Mouse (Mus musculus) limb, embryonic 13.5 days (tissue): ENCODE measurements at regions not wholly inside any gene's neighbourhood (a gene's known extent, or its start where the extent isn't known, plus 50 kb on each side); places are given as distances from the start of the nearest gene placed in this dataset.

Source experiments
- ATAC-seq: fragments of 200-750 bp; cut with Nextera tagmentation; 2 replicates; pipeline ENCODE4 v1.8.0; 2017; ENCODE audit warnings: low read depth, moderate number of reproducible peaks, moderate TSS enrichment; ENCODE audit not compliant: low FRiP score
- H3K27ac ChIP-seq: fragments of 300-500 bp; sonication (generic); 2 replicates; pipeline ENCODE4 v1.5.1; 2015; ENCODE audit warnings: inconsistent platforms, mild to moderate bottlenecking, moderate library complexity
- H3K27me3 ChIP-seq: fragments of 300-500 bp; sonication (generic); 2 replicates; pipeline ENCODE4 v1.6.1; 2015; ENCODE audit warnings: mild to moderate bottlenecking, inconsistent platforms
- H3K36me3 ChIP-seq: fragments of 300-500 bp; sonication (generic); 2 replicates; pipeline ENCODE4 v1.6.1; 2015; ENCODE audit warnings: inconsistent platforms, mild to moderate bottlenecking, moderate library complexity
- H3K4me1 ChIP-seq: fragments of 300-500 bp; sonication (generic); 2 replicates; pipeline ENCODE4 v1.6.1; 2015; ENCODE audit warnings: inconsistent platforms
- H3K4me2 ChIP-seq: fragments of 300-500 bp; sonication (generic); replicated peaks from 2 replicates; pipeline ENCODE4 v1.6.1; 2015; ENCODE audit warnings: inconsistent platforms, mild to moderate bottlenecking, moderate library complexity
- H3K4me3 ChIP-seq: fragments of 300-500 bp; sonication (generic); 2 replicates; pipeline ENCODE4 v1.5.1; 2015; ENCODE audit warnings: moderate library complexity, mild to moderate bottlenecking, inconsistent platforms
- H3K9ac ChIP-seq: fragments of 300-500 bp; sonication (generic); 2 replicates; pipeline ENCODE4 v1.6.1; 2015; ENCODE audit warnings: mild to moderate bottlenecking, inconsistent platforms
- H3K9me3 ChIP-seq: fragments of 300-500 bp; sonication (generic); 2 replicates; pipeline ENCODE4 v1.6.1; 2016; ENCODE audit warnings: inconsistent platforms
- WGBS: fragments of 180-500 bp; shearing (Covaris S2); methylation state at CpG from one replicate; pipeline ENCODE4 v1.1.7; 2015; 5-methylcytosine and 5-hydroxymethylcytosine counted together

- H3K9ac ChIP-seq = no peak overlapping the region
- peak; percentile 77; the same call in 1 of the 2 replicates for ATAC-seq
- H3K27me3 ChIP-seq = no peaks in the 10 kb centered on the region
- H3K27ac ChIP-seq = no peak overlapping the region
- H3K4me3 ChIP-seq = no peak overlapping the region
- WGBS = 21% methylated on average over 1 of the region's 1 CpGs
- H3K9me3 ChIP-seq = no peaks in the 10 kb centered on the region
- H3K36me3 ChIP-seq = no peaks in the 10 kb centered on the region
- H3K4me1 ChIP-seq = 0 out of 2 replicates have a peak, but pooled peaks cover 4% of the 10 kb centered on the region
- no peak overlapping the region for H3K4me2 ChIP-seq
Measured at GRCm38 (mm10) chr4:5494072-5495000, 701.2 kb upstream of the Impad1 start.

DNA sequence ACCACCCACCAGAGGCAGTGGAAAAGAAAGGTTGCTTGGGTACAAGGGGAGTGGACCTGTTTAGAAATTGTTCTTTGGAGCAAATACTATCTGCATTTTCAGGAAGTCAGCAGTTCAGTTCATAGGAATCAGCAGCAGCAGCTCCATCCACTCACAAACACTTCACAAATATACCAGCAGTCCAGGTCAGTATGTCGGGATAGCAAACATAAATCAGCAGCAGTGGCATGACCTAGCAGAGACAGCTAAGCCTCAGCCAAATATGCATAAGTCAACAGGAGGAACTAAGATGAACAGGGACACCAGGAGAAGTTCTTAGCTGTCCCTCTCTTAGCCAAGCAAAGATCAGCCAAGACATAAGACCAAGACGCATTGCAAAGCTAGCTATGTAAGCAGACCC lies 693.6 kb upstream of the Impad1 start:
- Histone ChIP-seq H3K9ac (no peak overlapping the region), H3K9me3 (no peaks in the 10 kb centered on the region), H3K4me1 (no peaks in the 10 kb centered on the region), H3K4me2 (no peak overlapping the region), H3K27me3 (no peaks in the 10 kb centered on the region), H3K4me3 (no peak overlapping the region), H3K36me3 (no peaks in the 10 kb centered on the region), H3K27ac (no peak overlapping the region)
- ATAC-seq = no peak
- 87% methylated on average over 2 of the region's 2 CpGs for whole genome bisulfite sequencing

DNA sequence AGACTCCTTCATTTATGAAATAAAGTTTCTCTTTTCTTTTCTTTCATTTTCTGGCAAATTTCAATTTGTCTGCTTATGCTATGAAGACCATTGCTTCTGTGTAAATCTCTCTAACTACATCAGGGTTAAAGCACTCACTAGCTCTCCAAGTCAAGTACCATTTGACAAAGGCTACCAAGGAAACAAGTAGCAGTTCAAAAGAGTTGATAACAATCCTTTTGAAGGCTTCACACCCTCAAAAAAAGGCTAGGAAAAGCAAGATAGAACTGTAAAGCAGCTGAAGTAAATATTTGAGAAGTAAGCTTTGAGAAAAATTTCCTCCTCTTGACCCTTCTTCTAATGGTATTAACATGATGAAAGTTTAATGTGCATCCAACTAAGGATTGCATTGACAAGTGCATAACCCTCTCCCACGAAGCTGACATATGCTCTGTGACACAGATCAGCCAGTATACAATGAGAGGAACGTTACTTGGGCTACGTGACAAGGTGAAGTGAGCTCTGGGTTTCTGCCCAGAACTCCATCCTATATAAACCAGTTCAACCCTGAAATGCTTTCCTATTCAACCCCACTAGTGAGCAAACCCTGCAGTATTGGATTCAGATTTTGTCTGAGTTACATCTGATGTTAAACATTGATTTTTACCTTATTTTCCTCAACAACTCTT lies 678.9 kb upstream of the Impad1 start:
- 77% methylated on average over 3 of the region's 3 CpGs for WGBS
- Histone ChIP-seq H3K4me2 (no peak overlapping the region), H3K4me3 (no peak overlapping the region), H3K27ac (no peak overlapping the region), H3K9me3 (no peaks in the 10 kb centered on the region), H3K9ac (no peak overlapping the region), H3K36me3 (no peaks in the 10 kb centered on the region), H3K27me3 (no peaks in the 10 kb centered on the region), H3K4me1 (no peaks in the 10 kb centered on the region)
- no peak for ATAC-seq

DNA sequence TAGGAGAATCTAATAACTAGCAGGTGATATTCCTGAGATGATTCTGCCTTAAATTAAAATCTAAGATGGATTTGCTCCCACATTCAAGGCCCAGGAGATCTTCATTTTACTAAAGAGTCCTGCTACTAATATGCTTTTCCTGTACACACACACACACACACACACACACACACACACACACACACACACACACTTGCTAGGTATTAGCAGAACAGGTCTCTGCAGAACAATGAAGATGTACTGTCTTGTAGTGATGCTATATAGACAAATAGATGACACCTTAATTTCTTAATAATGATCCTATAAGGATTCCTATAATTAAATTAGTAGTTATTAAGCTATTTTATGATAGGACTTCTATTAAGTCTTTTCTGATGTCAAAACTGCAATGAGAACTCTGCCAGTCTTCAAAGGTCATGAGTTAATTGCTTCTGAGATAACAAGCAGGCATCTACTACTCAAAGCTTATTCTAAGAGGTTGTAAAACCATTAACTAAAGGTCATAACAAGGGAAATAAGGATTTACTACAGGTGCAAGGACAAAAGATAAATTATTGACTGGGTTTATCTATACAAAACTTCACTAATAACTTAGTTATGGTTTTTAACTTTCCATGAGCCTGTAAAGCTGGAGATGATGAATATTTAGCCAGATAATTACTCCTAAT lies 666.0 kb upstream of the Impad1 start:
- H3K4me3 ChIP-seq = no peak overlapping the region
- H3K9me3 ChIP-seq = no peaks in the 10 kb centered on the region
- no peak overlapping the region for H3K9ac ChIP-seq
- no peaks in the 10 kb centered on the region for H3K27me3 ChIP-seq
- no peak overlapping the region for H3K4me2 ChIP-seq
- H3K36me3 ChIP-seq = no peaks in the 10 kb centered on the region
- no peak overlapping the region for H3K27ac ChIP-seq
- ATAC-seq = no peak
- H3K4me1 ChIP-seq = no peaks in the 10 kb centered on the region

- WGBS = 91% methylated on average over 6 of the region's 6 CpGs
- Histone ChIP-seq H3K36me3 (no peaks in the 10 kb centered on the region), H3K4me2 (no peak overlapping the region), H3K27ac (no peak overlapping the region), H3K9me3 (no peaks in the 10 kb centered on the region), H3K4me1 (no peaks in the 10 kb centered on the region), H3K4me3 (no peak overlapping the region), H3K9ac (no peak overlapping the region), H3K27me3 (no peaks in the 10 kb centered on the region)
- no peak for ATAC-seq
Measured at GRCm38 (mm10) chr4:5450417-5450816, 657.3 kb upstream of the Impad1 start.

DNA sequence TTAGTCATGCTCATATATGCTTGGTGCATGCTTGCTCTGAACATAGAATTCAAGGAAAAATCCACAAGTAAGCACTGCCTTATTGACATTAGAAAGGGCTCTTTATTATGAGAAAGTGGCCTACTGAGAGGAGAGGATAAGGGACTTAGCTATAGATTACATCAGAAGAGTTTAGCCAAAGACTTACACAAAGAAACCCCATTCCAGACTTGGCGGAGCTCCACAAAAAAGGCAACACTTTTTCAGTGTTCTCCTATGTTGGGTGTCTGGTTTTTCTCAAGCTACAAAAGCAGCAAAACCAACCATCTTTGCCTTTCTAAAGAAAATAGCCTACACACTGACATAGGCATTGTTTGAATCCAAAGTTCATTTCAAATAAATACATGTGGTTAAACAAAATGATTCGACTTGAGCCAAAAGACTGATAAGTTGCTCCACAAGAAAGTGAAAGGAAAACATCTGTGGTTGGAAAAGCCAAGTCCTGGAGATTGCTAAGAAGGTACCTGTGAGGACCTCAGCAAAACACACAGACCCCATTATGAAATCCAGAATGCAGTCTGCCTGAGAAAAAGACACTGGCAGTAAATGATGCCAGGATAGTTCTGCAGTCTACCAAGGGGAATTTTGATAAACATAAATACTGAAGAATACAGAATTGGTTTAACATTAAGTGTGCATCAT lies 648.3 kb upstream of the Impad1 start:
- Histone ChIP-seq H3K9ac (no peak overlapping the region), H3K4me1 (no peaks in the 10 kb centered on the region), H3K4me3 (no peak overlapping the region), H3K36me3 (no peaks in the 10 kb centered on the region), H3K9me3 (no peaks in the 10 kb centered on the region), H3K4me2 (no peak overlapping the region), H3K27ac (no peak overlapping the region), H3K27me3 (no peaks in the 10 kb centered on the region)
- 70% methylated on average over 2 of the region's 2 CpGs for WGBS
- ATAC-seq = peak; percentile 32; the same call in 1 of the 2 replicates

GRCm38 (mm10) chr4:5437076-5437475 lies 643.9 kb upstream of the Impad1 start:
- Histone ChIP-seq H3K4me3 (no peak overlapping the region), H3K4me1 (no peaks in the 10 kb centered on the region), H3K4me2 (no peak overlapping the region), H3K27me3 (no peaks in the 10 kb centered on the region), H3K36me3 (no peaks in the 10 kb centered on the region), H3K27ac (no peak overlapping the region), H3K9ac (no peak overlapping the region), H3K9me3 (no peaks in the 10 kb centered on the region)
- 65% methylated on average over 3 of the region's 3 CpGs for WGBS
- ATAC-seq = no peak
